Mouse (Mus musculus) thymus, adult 2 months (tissue): ENCODE results near the gene Matk. TPM values are rescaled to one million over a fixed set of nuclear protein-coding genes. Genes with fewer than 3 reads are reported as not detected.
A peak's percentile ranks its signal among the peaks of the same experiment; 100 is the strongest.

Experiments
- DNase-seq: peaks from one replicate; pipeline ENCODE4 v3.0.0; 2021
- H3K27ac ChIP-seq: fragments of 200-500 bp; 2 replicates; pipeline ENCODE4 v1.5.1; 2012; ENCODE audit warnings: low read length, control low read depth; ENCODE audit not compliant: control insufficient read depth, insufficient read depth
- H3K27me3 ChIP-seq: fragments of 200-500 bp; 2 replicates; pipeline ENCODE4 v1.6.1; 2012; ENCODE audit warnings: mild to moderate bottlenecking, low read length, moderate library complexity, mixed read lengths; ENCODE audit not compliant: control insufficient read depth, insufficient read depth
- H3K36me3 ChIP-seq: fragments of 200-500 bp; 2 replicates; pipeline ENCODE4 v1.6.1; 2012; ENCODE audit warnings: mild to moderate bottlenecking, low read length, moderate library complexity; ENCODE audit not compliant: control insufficient read depth, insufficient read depth
- H3K4me1 ChIP-seq: fragments of 200-500 bp; replicated peaks from 2 replicates; pipeline ENCODE4 v1.6.1; 2012; ENCODE audit warnings: low read length; ENCODE audit not compliant: control insufficient read depth, insufficient read depth
- H3K4me3 ChIP-seq: fragments of 200-500 bp; 2 replicates; pipeline ENCODE4 v1.5.1; 2012; ENCODE audit warnings: mild to moderate bottlenecking, low read length, control low read depth, moderate library complexity; ENCODE audit not compliant: control insufficient read depth, insufficient read depth
- CTCF ChIP-seq: fragments of 200-500 bp; IDR thresholded peaks from 2 replicates; pipeline ENCODE4 v1.5.1; 2012; ENCODE audit warnings: mild to moderate bottlenecking, control low read depth, low read length, moderate library complexity, borderline replicate concordance; ENCODE audit not compliant: control insufficient read depth, poor library complexity, insufficient read depth; ENCODE audit errors: extremely low read depth
- POLR2A ChIP-seq: fragments of 200-500 bp; IDR thresholded peaks from 2 replicates; pipeline ENCODE4 v1.6.1; 2012; ENCODE audit warnings: mild to moderate bottlenecking, low read length, control low read depth, moderate library complexity; ENCODE audit not compliant: control insufficient read depth, poor library complexity, insufficient read depth; ENCODE audit errors: extremely low read depth
- WGBS: fragments of 180-500 bp; shearing (Covaris S2); methylation state at CpG from one replicate; pipeline ENCODE4 v1.1.7; 2018; 5-methylcytosine and 5-hydroxymethylcytosine counted together
- polyA plus RNA-seq: library from polyadenylated mRNA; depleted of rRNA; stranded (reverse); fragments of >200 nt; gene quantifications from 2 replicates; pipeline ENCODE4 v1.2.3, GENCODE M21; 2012

Gene Matk
- polyA plus RNA-seq, 1 experiment = 21.0 TPM

- no peak overlapping the region for H3K27ac ChIP-seq
- no peaks in the 10 kb centered on the region for H3K36me3 ChIP-seq
- no peak for DNase-seq
- peaks cover 85% of the 10 kb centered on the region for H3K4me1 ChIP-seq
- TF ChIP-seq CTCF (no peak), POLR2A (no peak)
- H3K27me3 ChIP-seq = no peaks in the 10 kb centered on the region
- H3K4me3 ChIP-seq = no peak overlapping the region
- WGBS = 90% methylated on average over 6 of the region's 6 CpGs
Observed at GRCm38 (mm10) chr10:81295185-81295584, 42.5 kb downstream of the Matk start.

GRCm38 (mm10) chr10:81297246-81297645 is 44.5 kb downstream of the Matk start:
- Histone ChIP-seq H3K36me3 (no peaks in the 10 kb centered on the region), H3K4me3 (peak overlapping the region; percentile 24), H3K27me3 (no peaks in the 10 kb centered on the region), H3K4me1 (peaks cover 86% of the 10 kb centered on the region), H3K27ac (peak overlapping the region; percentile 93)
- 25% methylated on average over 6 of the region's 6 CpGs for WGBS
- DNase-seq = peak; percentile 76
- no peak for TF ChIP-seq CTCF
- TF ChIP-seq POLR2A = no peak

- TF ChIP-seq CTCF (no peak), POLR2A (no peak; the same call in 1 of the 2 replicates)
- peak; percentile 81 for DNase-seq
- Histone ChIP-seq H3K4me1 (peaks cover 90% of the 10 kb centered on the region), H3K27me3 (no peaks in the 10 kb centered on the region), H3K36me3 (no peaks in the 10 kb centered on the region), H3K4me3 (peak overlapping the region; percentile 24), H3K27ac (peak overlapping the region; percentile 93)
- WGBS = 6% methylated on average over 10 of the region's 10 CpGs
Observed at GRCm38 (mm10) chr10:81297845-81298244, 45.1 kb downstream of the Matk start.

- TF ChIP-seq POLR2A (no peak), CTCF (no peak)
- no peaks in the 10 kb centered on the region for H3K27me3 ChIP-seq
- peak overlapping the region; percentile 93 for H3K27ac ChIP-seq
- DNase-seq = peak; percentile 64
- 23% methylated on average over 17 of the region's 17 CpGs for WGBS
- H3K4me3 ChIP-seq = peak overlapping the region; percentile 0; the same call in 1 of the 2 replicates
- no peaks in the 10 kb centered on the region for H3K36me3 ChIP-seq
- peaks cover 97% of the 10 kb centered on the region for H3K4me1 ChIP-seq
Observed at GRCm38 (mm10) chr10:81298369-81299100, 45.8 kb downstream of the Matk start.

GRCm38 (mm10) chr10:81299585-81300351 is 47.0 kb downstream of the Matk start:
- Histone ChIP-seq H3K36me3 (no peaks in the 10 kb centered on the region), H3K27me3 (no peaks in the 10 kb centered on the region), H3K27ac (peak overlapping the region; percentile 93; the same call in 1 of the 2 replicates), H3K4me3 (no peak overlapping the region), H3K4me1 (peaks cover 96% of the 10 kb centered on the region)
- DNase-seq = no peak
- no peak for TF ChIP-seq CTCF
- 80% methylated on average over 14 of the region's 14 CpGs for WGBS

GRCm38 (mm10) chr10:81300352-81300907 is 47.7 kb downstream of the Matk start:
- Histone ChIP-seq H3K27ac (no peak overlapping the region), H3K36me3 (no peaks in the 10 kb centered on the region), H3K4me1 (peaks cover 92% of the 10 kb centered on the region), H3K4me3 (no peak overlapping the region), H3K27me3 (no peaks in the 10 kb centered on the region)
- no peak for DNase-seq
- TF ChIP-seq CTCF = no peak
- no peak for TF ChIP-seq POLR2A
- 91% methylated on average over 9 of the region's 9 CpGs for WGBS
